Mouse (Mus musculus) liver, postnatal 0 days (tissue): ENCODE results near the gene Epas1.

Experiments
- CTCF ChIP-seq: sonication (generic); IDR thresholded peaks from 2 replicates; pipeline ENCODE4 v1.5.1; 2016; ENCODE audit warnings: antibody characterized with exemption, low read depth
- EP300 ChIP-seq: IDR thresholded peaks from 2 replicates; pipeline ENCODE4 v1.6.1; 2016; ENCODE audit warnings: antibody characterized with exemption, low read depth, mild to moderate bottlenecking

- no peak for TF ChIP-seq CTCF
- TF ChIP-seq EP300 = no peak
These were observed 85.8 kb downstream of the Epas1 start for GRCm38 (mm10) chr17:86839308-86839707.
